Mouse (Mus musculus): ENCODE measurements at regions not wholly inside any gene's neighbourhood (a gene's known extent, or its start where the extent isn't known, plus 50 kb on each side); places are given as distances from the start of the nearest gene placed in this dataset.
"Not testable (repeated sequence)": the region's sequence is repeated elsewhere in the genome, so short reads cannot be mapped to it uniquely, and the experiment has no call there.

DNA sequence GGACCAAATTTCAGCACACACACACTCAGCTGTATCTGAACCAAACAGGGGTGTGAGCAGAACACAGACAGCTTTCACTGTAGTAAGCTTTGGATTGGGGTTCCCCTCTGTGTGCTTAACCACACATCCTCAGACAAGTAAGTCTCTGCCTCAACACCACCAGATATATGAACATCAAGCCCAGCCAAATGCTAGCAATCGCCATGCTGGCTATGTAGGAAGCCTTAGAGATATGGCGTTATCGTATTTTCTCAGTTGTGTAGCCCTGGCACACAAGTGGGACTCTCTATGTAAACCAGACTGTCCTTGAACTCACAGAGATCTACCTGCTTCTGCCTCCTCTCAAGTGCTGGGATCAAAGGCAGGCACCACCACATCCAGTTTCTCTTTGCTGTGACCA lies 99.9 kb upstream of the Plcl2 start:
- no peak overlapping the region for H3K4me3 ChIP-seq
- H3K4me2 ChIP-seq (replicated peaks), result no peak overlapping the region
- H3K36me3 ChIP-seq, result no peaks in the 10 kb centered on the region
- no peak for ATAC-seq (ENCODE audit: low FRiP score, low read depth)
- no peak overlapping the region for H3K27ac ChIP-seq
- H3K9me3 ChIP-seq, result no peaks in the 10 kb centered on the region
- H3K9ac ChIP-seq, result no peak overlapping the region
- 96% methylated on average over 3 of the region's 3 CpGs for WGBS
- H3K4me1 ChIP-seq, result no peaks in the 10 kb centered on the region
- H3K27me3 ChIP-seq (replicated peaks), result no peaks in the 10 kb centered on the region

DNA sequence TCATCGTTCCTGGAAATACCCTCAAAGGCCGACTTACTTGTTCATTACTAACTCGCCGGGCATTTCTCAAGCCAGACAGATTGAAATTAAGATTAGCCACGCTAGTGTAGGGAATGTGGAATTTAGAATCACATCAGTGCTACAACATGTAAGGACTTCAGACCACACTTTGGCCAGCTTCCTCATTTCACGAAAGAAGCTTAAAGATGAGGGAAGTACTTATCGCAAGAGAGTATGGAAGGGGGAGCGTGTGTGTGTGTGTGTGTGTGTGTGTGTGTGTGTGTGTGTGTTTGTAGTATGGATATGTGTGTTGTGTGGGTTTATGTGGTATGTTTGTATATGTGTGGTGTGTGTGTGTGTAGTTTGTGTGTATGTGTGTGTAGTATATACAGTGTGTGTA lies 99.3 kb upstream of the Plcl2 start:
- no peaks in the 10 kb centered on the region for H3K9me3 ChIP-seq
- no peaks in the 10 kb centered on the region for H3K27me3 ChIP-seq (replicated peaks)
- H3K9ac ChIP-seq, result no peak overlapping the region
- WGBS, result 95% methylated on average over 8 of the region's 8 CpGs
- no peak overlapping the region for H3K4me2 ChIP-seq (replicated peaks)
- H3K4me1 ChIP-seq, result no peaks in the 10 kb centered on the region
- no peak overlapping the region for H3K27ac ChIP-seq
- no peaks in the 10 kb centered on the region for H3K36me3 ChIP-seq
- ATAC-seq (ENCODE audit: low FRiP score, low read depth), result no peak
- H3K4me3 ChIP-seq, result no peak overlapping the region

DNA sequence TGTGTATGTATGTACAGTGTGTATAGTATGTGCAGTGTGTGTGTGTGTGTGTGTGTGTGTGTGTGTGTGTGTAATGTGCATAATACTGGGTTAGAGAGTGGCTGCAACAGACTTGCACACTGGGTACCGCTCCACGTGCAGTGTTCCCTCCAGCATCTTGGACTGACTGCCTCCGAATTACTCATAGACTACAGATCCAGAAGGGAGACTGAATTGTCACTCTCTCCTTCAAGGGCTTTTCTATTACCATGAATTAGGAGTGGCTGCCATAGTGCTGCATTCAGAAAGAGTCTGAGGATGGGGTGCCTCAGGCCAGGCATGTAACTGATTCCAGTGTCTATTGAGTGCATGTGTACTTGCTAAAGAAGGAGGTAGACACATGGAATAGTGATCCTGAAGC lies 98.9 kb upstream of the Plcl2 start:
- Histone ChIP-seq H3K4me1 (no peaks in the 10 kb centered on the region), H3K4me2 (replicated peaks) (no peak overlapping the region), H3K9me3 (no peaks in the 10 kb centered on the region), H3K27me3 (replicated peaks) (no peaks in the 10 kb centered on the region), H3K27ac (no peak overlapping the region), H3K9ac (no peak overlapping the region), H3K36me3 (no peaks in the 10 kb centered on the region), H3K4me3 (no peak overlapping the region)
- no peak for ATAC-seq (ENCODE audit: low FRiP score, low read depth)
- WGBS, result 85% methylated on average over 3 of the region's 3 CpGs

DNA sequence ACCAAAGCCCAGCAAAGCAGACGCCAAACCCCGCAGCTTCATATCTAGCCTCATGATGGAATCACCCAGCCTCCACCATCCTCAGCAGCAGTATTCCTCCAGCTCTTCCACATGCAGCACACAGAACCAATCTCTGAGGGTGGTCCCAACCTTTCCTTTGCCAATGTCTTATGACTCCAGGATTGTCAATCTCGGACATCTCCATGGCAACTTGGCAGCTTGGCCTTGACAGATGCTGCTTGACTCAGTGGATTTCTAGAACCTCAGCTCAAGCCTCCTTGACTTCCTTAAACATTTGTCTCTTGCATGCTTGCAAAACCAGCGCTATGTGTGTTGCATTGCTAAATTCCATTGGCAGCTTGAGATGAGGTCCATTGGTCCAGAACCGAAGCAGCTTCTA lies 96.8 kb upstream of the Plcl2 start:
- Histone ChIP-seq H3K4me2 (replicated peaks) (no peak overlapping the region), H3K36me3 (no peaks in the 10 kb centered on the region), H3K27ac (no peak overlapping the region), H3K4me1 (no peaks in the 10 kb centered on the region), H3K4me3 (no peak overlapping the region), H3K9me3 (0 out of 2 replicates have a peak, but pooled peaks cover under 1% of the 10 kb centered on the region), H3K9ac (no peak overlapping the region), H3K27me3 (replicated peaks) (no peaks in the 10 kb centered on the region)
- ATAC-seq (ENCODE audit: low FRiP score, low read depth), result no peak
- 88% methylated on average over 5 of the region's 5 CpGs for WGBS

DNA sequence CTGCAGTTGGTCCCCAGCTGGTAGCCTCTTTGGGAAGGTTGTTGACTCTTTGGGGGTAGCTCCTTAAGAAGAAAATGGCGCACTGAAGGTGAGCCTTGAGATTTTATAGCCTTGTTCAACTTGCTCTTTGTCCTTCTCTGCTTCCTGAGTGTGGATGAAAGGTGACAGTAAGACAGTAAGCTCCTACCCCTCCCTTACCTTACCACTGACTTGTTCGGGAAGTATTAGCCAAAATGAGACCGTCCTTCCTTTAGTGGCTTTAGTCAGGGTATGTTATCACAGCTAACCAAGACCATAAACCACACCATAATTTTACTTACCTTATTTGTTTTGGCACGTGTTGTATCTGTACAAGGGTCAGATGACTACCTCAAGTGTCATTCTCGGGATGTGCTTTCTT lies 95.3 kb upstream of the Plcl2 start:
- Histone ChIP-seq H3K9me3 (0 out of 2 replicates have a peak, but pooled peaks cover 5% of the 10 kb centered on the region), H3K4me3 (no peak overlapping the region), H3K27ac (no peak overlapping the region), H3K27me3 (replicated peaks) (no peaks in the 10 kb centered on the region), H3K4me2 (replicated peaks) (no peak overlapping the region), H3K9ac (no peak overlapping the region), H3K36me3 (no peaks in the 10 kb centered on the region), H3K4me1 (no peaks in the 10 kb centered on the region)
- ATAC-seq (ENCODE audit: low FRiP score, low read depth), result no peak
- 88% methylated on average over 5 of the region's 5 CpGs for WGBS

DNA sequence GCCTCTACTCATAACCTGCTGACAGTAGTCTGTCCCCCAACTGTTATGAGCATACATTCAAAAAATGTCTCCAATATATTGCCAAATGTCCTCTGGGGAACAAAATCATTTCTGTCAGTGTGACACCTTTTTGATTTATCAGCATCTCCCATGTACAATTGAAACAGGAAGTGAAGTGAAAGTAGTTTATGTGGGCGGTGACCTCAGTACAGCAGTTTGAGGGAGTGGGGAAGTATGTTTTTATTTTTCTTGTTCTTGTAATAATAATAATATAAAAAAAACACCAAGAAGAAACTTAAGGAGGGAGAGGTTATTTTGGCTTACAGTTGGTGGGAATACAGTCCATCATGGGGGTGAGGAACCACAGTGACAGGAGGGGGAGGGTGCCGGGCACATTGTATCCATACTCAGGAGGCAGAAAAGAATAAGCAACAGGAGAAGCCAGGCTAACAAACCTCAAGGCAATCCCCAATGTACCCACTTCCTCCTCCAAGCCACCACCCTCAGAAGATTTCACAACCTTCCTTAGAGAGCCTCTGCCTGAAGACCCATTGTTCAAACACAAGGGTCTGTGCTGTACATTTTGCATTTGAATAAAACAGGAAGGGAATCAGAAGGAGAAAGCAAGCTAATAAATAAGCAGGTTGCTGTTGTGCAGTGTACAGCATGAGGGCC lies 93.7 kb upstream of the Plcl2 start:
- WGBS, result 86% methylated on average over 2 of the region's 2 CpGs
- ATAC-seq (ENCODE audit: low FRiP score, low read depth), result no peak
- Histone ChIP-seq H3K4me1 (no peaks in the 10 kb centered on the region), H3K36me3 (no peaks in the 10 kb centered on the region), H3K27ac (no peak overlapping the region), H3K4me2 (replicated peaks) (no peak overlapping the region), H3K4me3 (no peak overlapping the region), H3K27me3 (replicated peaks) (no peaks in the 10 kb centered on the region), H3K9me3 (0 out of 2 replicates have a peak, but pooled peaks cover 5% of the 10 kb centered on the region), H3K9ac (no peak overlapping the region)

DNA sequence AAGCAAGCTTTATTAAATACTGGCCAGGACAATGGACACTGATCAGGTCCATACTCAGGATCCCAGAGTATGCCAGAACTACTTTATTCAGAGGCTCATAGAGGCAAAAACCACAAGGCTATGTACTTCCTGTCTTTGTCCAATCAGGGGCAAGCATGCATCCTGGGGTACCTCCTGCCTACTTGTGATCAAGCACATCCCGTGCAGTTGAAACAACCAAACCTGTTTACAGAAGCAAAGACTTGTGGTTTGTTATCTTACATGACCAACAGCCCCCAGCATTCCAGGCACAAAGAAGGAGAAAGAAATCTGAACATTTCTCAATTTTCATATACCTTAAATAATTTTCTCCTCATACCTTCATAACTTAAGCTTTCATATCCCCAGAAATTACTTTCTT lies 93.1 kb upstream of the Plcl2 start:
- H3K4me2 ChIP-seq (replicated peaks), result no peak overlapping the region
- H3K4me3 ChIP-seq, result no peak overlapping the region
- H3K4me1 ChIP-seq, result no peaks in the 10 kb centered on the region
- H3K36me3 ChIP-seq, result no peaks in the 10 kb centered on the region
- no peak overlapping the region for H3K9ac ChIP-seq
- H3K27me3 ChIP-seq (replicated peaks), result no peaks in the 10 kb centered on the region
- H3K9me3 ChIP-seq, result 0 out of 2 replicates have a peak, but pooled peaks cover 5% of the 10 kb centered on the region
- no peak for ATAC-seq (ENCODE audit: low FRiP score, low read depth)
- no peak overlapping the region for H3K27ac ChIP-seq
- 73% methylated on average over 1 of the region's 1 CpGs for WGBS

DNA sequence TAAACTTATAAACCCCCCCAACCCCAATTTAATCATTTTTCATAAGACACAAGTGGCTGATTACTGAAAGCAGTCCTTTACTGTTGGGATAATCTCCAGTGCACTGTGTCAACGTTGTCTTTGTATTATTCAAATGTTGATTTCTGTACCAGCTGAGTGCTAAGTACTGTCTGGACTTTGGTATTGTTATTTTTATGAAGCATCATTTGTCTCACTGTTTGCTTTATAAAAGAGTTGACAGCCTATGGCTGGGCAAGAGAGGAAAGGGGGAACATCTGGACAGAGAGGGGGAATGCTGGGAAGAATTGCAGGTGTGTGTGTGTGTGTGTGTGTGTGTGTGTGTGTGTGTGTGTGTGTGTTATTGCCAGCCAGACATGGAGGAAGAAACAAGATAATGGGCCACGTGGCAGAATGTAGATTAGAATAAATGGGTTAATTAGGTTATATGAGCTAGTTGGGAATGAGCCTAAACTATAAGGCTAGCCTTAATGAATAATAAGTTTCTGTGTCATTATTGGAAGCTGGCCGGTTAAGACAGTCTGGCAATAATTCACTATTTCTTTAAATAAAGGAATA lies 92.6 kb upstream of the Plcl2 start:
- H3K27ac ChIP-seq, result no peak overlapping the region
- H3K4me1 ChIP-seq, result no peaks in the 10 kb centered on the region
- WGBS, result 71% methylated on average over 3 of the region's 3 CpGs
- H3K4me2 ChIP-seq (replicated peaks), result no peak overlapping the region
- ATAC-seq (ENCODE audit: low FRiP score, low read depth), result no peak
- H3K9ac ChIP-seq, result no peak overlapping the region
- H3K4me3 ChIP-seq, result no peak overlapping the region
- H3K27me3 ChIP-seq (replicated peaks), result no peaks in the 10 kb centered on the region
- 0 out of 2 replicates have a peak, but pooled peaks cover 5% of the 10 kb centered on the region for H3K9me3 ChIP-seq
- no peaks in the 10 kb centered on the region for H3K36me3 ChIP-seq

DNA sequence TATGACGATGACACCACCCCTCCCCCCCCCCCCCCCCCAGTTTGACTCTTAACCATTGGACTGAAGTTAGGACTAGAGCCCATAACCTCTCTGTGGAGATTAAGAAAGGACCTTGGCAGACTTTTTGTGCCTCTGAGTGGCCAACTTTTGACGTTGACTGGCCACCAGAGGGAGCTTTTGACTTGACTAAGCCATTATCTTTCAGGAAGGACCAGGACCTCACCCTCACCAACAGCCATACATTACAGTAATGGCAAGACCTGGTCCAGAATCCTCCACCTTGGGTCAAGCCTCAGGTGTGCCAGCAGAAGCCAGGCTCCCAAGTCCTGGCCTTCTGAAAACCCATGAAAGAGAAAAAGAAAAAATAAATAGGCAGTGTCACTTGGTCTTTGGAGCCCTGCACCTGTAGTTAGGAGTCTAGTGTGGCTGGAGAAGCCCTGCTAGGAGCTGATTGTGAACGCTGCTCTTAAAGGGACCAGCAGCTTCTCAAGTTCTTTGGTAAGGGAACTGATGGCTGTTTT lies 90.3 kb upstream of the Plcl2 start:
- Histone ChIP-seq H3K4me3 (no peak overlapping the region), H3K4me2 (replicated peaks) (no peak overlapping the region), H3K27me3 (replicated peaks) (no peaks in the 10 kb centered on the region), H3K4me1 (no peaks in the 10 kb centered on the region), H3K36me3 (no peaks in the 10 kb centered on the region), H3K9me3 (0 out of 2 replicates have a peak, but pooled peaks cover 5% of the 10 kb centered on the region), H3K9ac (no peak overlapping the region), H3K27ac (no peak overlapping the region)
- WGBS, result 60% methylated on average over 3 of the region's 3 CpGs
- no peak for ATAC-seq (ENCODE audit: low FRiP score, low read depth)

DNA sequence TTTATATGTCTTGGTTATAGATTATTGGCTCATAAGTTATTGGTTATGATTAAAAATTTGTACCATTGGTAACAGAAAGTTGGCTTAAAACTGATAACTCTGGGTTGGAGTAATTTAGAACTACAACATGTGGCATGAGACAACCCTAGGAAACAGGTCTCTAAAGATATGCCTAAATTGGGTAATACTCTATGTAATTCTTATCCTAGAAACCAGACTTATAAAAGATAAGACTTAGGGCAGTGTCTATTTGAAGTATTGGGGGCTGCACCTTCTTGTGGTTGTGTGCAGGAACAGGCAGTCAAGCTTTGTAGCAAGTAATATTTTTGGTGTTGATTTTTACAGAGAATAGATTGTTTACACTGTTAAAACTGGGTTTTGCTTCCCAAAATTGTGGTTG lies 89.7 kb upstream of the Plcl2 start:
- H3K4me1 ChIP-seq; H3K27ac ChIP-seq; H3K36me3 ChIP-seq; ATAC-seq (ENCODE audit: low FRiP score, low read depth); H3K4me2 ChIP-seq (replicated peaks); H3K9ac ChIP-seq; H3K9me3 ChIP-seq; H3K4me3 ChIP-seq; H3K27me3 ChIP-seq (replicated peaks): not testable (repeated sequence)

DNA sequence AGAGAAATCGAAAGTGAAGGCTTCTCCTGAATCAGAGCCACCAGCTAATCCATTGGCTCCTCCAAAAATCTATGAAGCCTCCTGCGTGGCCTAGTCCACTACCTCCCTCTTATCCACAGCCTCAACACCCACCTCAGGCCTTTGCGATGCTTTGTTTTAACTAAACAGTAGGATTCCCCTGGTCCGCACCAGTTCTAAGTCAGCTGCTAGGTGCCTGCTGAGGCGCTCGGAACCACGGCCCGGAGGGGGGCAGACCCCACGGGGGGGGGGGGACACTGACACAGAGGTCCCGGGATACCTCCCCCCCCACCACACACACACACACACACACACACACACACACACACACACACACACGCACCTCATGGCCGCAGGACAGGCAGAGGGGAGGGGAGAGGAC lies 89.2 kb upstream of the Plcl2 start:
- Histone ChIP-seq H3K27ac (no peak overlapping the region), H3K4me1 (no peaks in the 10 kb centered on the region), H3K36me3 (no peaks in the 10 kb centered on the region), H3K9ac (no peak overlapping the region), H3K9me3 (0 out of 2 replicates have a peak, but pooled peaks cover 5% of the 10 kb centered on the region), H3K27me3 (replicated peaks) (no peaks in the 10 kb centered on the region), H3K4me3 (no peak overlapping the region), H3K4me2 (replicated peaks) (no peak overlapping the region)
- 89% methylated on average over 11 of the region's 12 CpGs for WGBS
- ATAC-seq (ENCODE audit: low FRiP score, low read depth), result no peak

DNA sequence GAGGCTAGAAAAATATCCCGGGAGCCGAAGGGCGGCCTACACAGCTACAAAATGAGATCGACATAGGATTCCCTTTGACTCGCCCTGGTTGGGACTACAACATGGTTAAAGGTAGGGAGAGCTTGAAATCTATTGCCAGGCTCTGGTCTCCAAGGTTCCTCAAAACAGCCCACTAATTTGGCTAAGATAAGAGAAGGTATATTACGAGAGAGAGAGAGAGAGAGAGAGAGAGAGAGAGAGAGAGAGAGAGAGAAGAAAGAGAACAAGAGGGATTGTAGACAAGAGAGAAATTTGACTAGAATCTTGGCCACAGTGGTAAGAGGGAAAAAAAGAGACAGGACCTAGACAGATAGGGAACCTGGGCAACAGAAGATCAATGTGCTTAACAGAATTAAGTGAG lies 88.5 kb upstream of the Plcl2 start:
- Histone ChIP-seq H3K4me3 (no peak overlapping the region), H3K27ac (no peak overlapping the region), H3K4me1 (no peaks in the 10 kb centered on the region), H3K36me3 (no peaks in the 10 kb centered on the region), H3K9me3 (0 out of 2 replicates have a peak, but pooled peaks cover 5% of the 10 kb centered on the region), H3K4me2 (replicated peaks) (no peak overlapping the region), H3K9ac (no peak overlapping the region), H3K27me3 (replicated peaks) (no peaks in the 10 kb centered on the region)
- no peak for ATAC-seq (ENCODE audit: low FRiP score, low read depth)
- WGBS, result 93% methylated on average over 6 of the region's 6 CpGs

DNA sequence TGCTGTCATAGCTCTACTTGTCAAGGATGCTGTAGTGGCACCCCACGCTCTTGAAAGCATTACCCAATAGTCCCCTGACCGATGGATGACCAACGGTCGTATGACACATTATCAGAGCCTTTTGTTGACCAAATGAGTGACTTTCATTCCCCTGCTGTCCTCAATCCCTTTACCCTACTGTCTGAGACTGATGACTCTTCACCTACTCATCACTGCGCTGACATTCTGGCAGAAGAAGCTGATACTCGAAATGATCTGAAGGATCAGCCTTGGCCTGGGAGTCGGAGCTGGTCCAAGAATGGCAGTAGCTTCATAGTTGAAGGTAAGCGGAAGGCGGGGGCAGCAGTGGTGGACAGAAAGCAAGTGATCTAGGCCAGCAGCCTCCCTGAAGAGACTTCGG lies 87.7 kb upstream of the Plcl2 start:
- H3K27ac ChIP-seq, result no peak overlapping the region
- H3K4me3 ChIP-seq, result no peak overlapping the region
- no peak overlapping the region for H3K4me2 ChIP-seq (replicated peaks)
- no peaks in the 10 kb centered on the region for H3K27me3 ChIP-seq (replicated peaks)
- 0 out of 2 replicates have a peak, but pooled peaks cover 5% of the 10 kb centered on the region for H3K9me3 ChIP-seq
- H3K36me3 ChIP-seq, result no peaks in the 10 kb centered on the region
- no peak overlapping the region for H3K9ac ChIP-seq
- 97% methylated on average over 10 of the region's 10 CpGs for WGBS
- ATAC-seq (ENCODE audit: low FRiP score, low read depth), result no peak
- no peaks in the 10 kb centered on the region for H3K4me1 ChIP-seq

Measured in neural tube, embryonic 12.5 days (tissue).